Mouse (Mus musculus) heart, adult 11 months (tissue): ENCODE measurements at regions not wholly inside any gene's neighbourhood (a gene's known extent, or its start where the extent isn't known, plus 50 kb on each side); places are given as distances from the start of the nearest gene placed in this dataset.

Experiments used
- DNase-seq: peaks from one replicate; pipeline ENCODE4 v3.0.0; 2022

DNA sequence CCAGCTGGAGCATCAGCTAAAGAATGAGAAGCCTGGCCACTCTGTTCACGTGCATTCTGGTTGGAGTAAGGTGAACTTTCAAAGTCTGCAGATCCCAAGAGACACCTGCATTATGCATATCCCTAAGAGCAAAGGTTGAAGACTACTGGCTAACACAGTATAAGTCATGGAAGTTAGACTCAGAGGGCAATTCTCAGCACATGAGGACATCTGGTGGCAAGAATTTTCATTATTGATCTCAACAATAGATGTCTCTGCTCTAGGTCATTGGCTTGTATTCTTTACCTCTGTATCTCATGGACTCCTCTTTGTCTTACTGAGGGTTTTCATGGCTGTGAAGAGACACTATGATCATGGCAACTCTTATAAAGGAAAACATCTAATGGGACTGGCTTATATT is 151.9 kb upstream of the Adamts16 start:
- DNase-seq: no peak

DNA sequence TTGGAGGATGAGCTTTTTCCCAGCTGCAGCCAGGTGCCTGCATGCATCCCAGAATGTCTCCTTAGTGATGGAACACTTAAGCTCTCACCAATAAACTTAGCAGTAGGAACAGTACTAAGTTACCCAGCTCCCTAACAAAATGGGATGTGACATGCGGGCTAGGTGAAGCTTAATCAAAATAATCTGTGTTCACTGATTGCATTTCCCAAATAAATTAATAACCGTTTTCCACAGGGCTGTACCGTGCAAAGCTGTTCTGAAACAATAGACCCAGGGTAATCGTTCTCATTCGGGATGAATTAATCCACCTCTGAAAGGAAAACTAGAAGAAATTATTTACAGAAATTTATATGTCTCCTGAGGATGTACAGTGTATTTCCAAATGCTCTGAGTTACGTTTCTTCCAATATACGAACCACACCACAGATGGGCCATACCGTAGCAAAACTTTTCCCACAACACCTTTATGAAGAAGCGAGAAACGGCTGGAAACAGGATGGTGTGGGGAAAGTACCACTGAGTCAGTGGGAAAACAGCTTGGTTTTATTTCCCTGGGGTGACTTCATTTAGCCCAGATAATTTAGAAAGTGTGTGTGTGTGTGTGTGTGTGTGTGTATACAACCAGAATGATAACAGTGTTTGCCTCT is 148.5 kb upstream of the Adamts16 start:
- DNase-seq: peak; percentile 31

DNA sequence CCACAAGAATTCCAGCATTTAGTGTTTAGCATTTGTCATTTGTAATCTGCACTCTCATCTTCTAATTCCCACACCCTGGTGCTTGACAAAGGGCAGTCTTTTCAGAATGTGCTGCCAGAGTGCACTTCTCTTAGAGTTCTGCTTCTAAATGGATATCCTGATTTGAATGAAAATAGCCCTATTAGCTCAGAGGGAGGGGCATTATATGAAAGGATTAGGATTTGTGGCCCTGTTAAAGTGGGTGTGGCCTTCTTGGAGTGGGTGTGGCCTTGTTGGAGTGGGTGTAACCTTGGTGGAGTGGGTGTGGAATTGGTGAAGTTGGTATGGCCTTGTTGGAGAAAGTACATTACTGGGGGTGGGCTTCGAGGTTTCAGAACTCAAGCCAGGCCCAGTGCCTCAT is 137.7 kb upstream of the Adamts16 start:
- no peak for DNase-seq

DNA sequence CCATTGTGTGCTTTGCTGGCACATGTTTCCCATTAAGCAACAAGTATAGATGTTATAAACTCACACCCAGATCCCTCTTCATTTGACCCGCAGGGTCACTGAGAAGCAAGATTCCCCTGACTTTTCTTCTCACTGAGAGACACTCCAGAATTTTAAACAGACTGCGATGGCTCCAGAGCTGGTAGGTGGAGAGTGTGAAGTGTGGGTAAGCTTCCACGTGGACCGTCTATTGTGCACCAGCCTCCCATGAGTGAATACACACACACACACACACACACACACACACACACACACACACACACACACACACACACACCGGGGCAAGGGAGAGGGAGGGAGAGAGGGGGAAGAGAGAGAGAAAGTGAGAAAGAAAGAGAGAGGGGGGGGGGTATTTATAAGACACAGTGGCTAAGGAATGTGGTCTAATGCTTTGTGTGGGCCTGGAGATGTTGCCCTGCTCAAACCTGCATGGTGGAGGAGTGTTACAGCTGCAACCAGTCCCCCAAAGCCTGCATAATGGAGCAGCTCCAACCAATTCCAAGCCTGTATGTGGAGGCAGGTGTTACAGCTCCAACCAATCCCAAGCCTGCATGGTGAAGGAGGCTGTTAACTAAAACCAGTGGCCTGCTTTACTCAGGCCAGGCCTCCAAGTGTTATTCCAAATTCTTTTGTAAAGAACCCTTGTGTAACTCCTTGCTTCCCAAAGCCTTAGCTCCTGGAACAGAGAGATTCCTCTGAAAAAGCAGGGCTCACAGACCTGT is 137.1 kb upstream of the Adamts16 start:
- DNase-seq: peak; percentile 22

DNA sequence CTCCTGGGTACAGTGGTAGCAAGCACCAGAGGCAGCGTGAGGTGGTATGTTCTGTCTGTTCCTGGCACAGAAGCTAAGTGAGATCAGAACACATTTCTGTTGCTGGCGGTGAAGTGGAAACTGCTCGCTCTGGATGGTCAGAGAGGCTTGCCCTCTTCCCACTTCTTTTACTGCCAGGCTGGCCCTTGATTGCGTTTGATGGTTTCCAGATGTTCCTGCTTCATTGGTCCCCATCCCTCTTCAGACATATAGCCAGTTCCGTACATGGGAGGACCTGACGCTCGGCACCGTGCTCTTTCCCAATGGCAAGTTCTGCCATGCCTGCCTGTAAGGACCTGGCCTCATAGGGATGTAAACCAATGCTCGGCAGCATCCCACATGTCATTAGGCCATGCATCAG is 128.0 kb upstream of the Adamts16 start:
- peak; percentile 60 for DNase-seq

DNA sequence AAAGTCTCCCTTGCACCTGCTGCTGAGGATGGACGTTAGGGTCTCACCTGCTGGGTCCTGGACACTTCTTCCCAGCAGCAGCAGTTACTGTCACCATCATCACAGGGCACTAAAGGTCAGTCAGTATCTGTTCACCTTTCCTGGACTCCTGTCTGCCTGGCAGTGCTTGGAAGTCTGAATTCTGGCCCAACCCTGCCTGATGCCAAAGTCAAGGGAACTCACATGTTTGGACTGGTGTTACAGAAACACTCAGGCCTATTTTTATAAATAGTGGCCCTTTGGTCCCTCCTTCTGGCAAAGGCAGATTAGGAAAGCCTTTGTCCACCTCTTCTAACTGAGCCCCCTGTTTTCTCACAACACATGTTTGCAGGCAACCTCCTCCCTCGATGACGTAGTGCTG is 126.2 kb upstream of the Adamts16 start:
- peak; percentile 91 for DNase-seq

DNA sequence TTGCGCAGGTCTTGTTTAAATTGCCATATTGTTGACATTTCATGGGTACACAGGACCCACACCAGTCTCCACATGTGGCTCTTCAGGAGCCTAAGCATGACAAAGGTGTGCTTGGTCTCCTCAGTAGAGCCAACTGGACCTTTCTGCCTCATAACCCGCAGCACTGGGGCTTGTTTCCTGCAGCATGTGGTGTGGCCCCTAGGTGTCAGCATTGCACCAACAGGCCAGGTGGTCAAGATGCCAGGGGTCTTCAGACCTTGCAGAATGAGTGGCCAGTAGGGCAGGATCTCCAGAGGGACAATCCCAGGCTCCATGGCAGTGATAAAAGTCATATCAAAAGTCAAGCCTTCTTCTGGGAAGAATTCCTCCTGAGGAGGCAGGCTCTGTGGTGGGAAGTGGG is 121.8 kb upstream of the Adamts16 start:
- peak; percentile 80 for DNase-seq

DNA sequence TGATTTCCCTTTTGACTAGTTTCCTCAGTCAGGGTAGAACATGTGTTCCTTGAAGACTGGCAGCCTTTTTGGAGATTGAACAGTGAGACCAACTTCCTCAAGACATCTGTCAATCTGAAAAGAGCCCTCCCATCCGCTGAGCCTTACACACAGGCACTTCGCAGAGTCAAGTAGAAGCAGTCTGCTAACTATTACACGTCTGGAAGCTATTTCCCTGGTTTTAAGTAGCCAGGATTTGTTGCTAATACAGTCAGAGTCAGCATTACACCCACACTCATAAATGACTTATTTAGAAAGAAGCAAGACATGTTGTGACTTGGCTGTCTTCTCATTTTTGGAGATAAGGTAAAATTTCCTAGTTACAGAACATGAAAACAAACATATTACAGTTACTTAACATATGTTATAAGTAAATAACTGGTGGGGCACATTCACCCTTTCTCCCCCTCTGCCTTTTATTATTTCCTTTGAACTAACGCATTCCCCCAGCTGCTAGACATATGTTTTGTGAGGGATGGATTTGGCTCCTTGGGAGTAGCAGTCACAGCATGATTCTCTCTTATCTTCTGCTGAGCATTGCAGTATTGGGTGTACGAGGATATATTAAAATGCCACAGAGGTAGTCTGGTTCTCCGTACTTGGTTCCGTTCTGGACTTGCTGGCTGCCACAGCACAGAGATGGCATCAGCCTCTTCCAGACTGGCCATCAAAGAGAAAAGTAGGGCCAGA is 92.9 kb upstream of the Adamts16 start:
- DNase-seq: no peak

DNA sequence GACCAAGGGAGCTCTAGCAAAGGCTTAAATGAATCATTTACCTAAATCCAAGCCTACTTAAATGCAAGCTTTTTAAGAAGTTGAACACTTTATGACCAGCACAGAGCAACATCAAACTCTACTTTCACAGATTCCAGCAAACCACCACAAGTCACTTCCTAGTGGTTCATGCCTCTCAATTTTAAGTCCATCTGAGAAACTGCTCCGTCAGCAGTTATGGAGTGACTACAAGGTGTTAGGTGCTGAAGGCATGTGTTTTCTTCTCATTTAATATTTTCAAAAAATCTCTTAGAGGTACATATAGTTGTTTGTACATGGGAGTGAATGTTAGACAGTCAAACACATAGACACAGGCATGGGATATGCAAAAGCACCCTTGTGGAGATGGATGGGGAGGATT is 72.2 kb upstream of the Adamts16 start:
- no peak for DNase-seq

DNA sequence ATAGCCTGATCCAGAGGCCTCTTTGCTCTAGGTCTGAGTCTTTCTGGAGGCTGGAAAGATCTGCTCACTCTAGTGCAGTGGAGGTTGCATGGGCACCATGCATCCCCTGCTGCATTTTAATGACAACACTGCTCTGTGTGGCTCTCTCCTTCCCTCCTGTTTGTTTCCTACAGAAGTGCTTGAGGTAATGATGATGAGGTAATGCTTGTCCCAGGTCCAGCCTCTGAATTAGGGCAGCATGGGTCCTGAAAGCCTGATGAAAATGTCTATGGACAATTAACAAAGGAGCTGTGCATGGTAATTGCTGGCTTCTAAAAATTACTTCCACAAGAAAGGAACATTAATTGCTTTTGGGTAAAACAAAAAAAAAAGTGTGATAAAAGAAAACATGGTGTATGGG is 69.3 kb upstream of the Adamts16 start:
- no peak for DNase-seq

DNA sequence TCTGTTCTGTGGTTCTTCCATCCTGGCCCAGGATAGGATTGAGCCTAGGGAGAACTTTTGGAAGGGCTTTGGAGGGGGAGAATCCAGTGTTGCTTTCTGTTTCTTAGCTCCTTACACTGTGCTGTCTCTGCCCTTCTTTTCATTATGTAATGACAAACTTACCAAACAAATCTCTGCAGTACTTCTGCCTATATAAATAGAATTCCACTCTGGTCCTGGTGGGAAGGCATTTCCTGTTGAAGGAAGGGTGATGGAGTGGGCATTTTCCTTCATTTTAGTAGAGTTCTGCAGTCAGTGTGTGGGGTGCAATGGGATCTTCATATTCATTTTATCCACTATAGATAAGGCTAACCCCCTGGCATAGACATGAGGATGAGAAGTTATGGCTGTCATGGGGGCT is 63.2 kb upstream of the Adamts16 start:
- no peak for DNase-seq

DNA sequence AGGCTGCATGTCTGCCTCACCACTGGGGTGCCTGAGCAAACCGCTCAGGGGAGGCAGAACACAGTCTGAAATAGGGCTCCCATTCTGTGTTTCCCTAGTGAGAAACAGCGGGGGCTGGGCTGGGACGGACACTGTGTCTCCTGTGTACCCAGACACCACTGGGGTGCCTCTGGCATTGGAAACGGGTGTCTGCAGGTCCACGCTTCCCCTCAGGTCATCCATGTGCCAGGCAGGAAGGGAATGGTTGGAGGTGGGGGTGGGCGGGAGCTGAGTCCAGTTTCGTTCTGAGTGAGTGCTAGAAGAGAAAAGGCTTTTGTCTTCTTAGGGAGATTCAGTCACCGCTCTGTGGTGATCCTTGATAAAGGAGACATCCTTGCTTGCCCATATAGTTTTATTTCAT is 62.2 kb upstream of the Adamts16 start:
- DNase-seq: peak; percentile 59

DNA sequence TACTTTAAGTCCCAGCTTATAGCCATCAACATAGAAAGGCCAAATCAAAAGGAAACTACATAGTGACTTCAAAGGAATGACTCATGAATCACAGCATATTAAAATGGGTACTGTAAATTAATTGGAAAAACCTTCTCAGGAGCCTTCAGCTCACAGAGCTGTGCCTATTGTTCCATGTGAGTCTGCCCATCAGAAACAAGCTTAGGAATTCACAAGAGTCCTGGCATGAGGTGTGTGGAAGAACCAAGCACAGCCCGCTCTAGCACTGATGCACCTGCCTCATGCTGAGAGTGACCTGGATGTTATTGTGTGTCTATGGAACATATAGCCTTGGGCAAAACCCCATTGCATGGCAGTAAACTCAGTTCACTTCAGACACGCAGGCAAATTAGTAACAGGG is 61.5 kb upstream of the Adamts16 start:
- no peak for DNase-seq

DNA sequence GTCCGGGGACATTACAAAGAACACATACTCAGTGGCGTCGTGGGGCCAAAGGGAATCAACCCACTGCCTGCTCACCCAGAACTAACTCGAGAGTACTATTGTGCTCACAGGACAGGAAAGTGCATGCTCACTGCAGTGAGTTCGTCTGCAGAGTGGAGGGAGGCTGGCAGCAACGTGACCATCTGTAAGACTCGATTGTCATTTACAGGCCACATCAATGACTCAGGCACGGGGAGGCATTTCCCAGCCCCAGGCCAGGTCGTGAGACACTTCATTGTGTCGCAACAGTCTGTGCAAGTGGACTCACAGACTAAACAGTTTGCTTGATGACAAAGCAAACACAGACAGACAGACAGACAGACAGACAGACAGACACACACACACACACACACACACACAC is 61.1 kb upstream of the Adamts16 start:
- peak; percentile 75 for DNase-seq

DNA sequence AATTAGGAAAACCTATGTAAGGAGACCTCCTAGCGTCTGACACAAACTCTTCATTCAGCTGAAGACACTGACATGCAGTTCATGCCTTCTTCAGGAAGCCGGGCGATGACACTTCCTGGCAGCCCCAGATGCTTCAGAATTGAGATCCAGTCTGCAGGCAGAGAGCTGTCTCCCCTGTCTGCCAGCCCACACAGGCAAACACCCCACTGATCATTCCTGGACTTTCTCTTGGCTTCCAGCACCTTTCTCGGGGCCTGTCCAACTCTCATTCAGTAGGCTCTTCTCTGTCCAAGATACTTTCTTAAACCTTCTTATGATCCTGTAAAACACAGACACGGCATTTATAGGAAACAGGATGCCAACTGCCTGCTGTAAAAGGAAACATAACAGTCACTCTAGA is 50.0 kb upstream of the Adamts16 start:
- DNase-seq: peak; percentile 51
